Mouse (Mus musculus) myocyte (in vitro differentiated cells): ENCODE measurements around the gene Tbc1d9. TPM values are rescaled to one million over a fixed set of nuclear protein-coding genes. Genes with fewer than 3 reads are reported as not detected.

Experiments used
- polyA plus RNA-seq: library from polyadenylated mRNA; unstranded; fragments of >200 nt; fragmentation: generic; extraction: Trizol; gene quantifications from one replicate; pipeline ENCODE4 v1.2.1, GENCODE M21; 2012; ENCODE audit warnings: missing spikeins

Gene Tbc1d9
- polyA plus RNA-seq, 1 experiment: 0.38 TPM

Other genes starting within 250 kb of the Tbc1d9 start
- 0.10 TPM for gene Gm10645, start 818 bp downstream of the Tbc1d9 start, polyA plus RNA-seq
- gene Ucp1, start 125.0 kb downstream of the Tbc1d9 start, polyA plus RNA-seq: not detected
- gene Elmod2, start 167.1 kb downstream of the Tbc1d9 start, polyA plus RNA-seq: 4.0 TPM
- gene Mgat4d, start 183.1 kb downstream of the Tbc1d9 start, polyA plus RNA-seq: not detected
- gene Clgn, start 224.5 kb downstream of the Tbc1d9 start, polyA plus RNA-seq: not detected